Mouse (Mus musculus): ENCODE measurements at regions not wholly inside any gene's neighbourhood (a gene's known extent, or its start where the extent isn't known, plus 50 kb on each side); places are given as distances from the start of the nearest gene placed in this dataset.

- TF ChIP-seq CTCF (IDR thresholded peaks at IDR 0.05; ENCODE audit: low read depth, low read length): no peak
- TF ChIP-seq POLR2A (IDR thresholded peaks at IDR 0.05; ENCODE audit: insufficient read depth, low read length): no peak
These were observed 208.3 kb upstream of the Kazn start for GRCm38 (mm10) chr4:142447529-142447928.
